Mouse (Mus musculus): ENCODE data around the gene Thegl. TPM values are rescaled to one million over a fixed set of nuclear protein-coding genes. Genes with fewer than 3 reads are reported as not detected.

Thegl gene
- polyA plus RNA-seq (2012; rRNA removed), result not detected in 2 replicates

DNA sequence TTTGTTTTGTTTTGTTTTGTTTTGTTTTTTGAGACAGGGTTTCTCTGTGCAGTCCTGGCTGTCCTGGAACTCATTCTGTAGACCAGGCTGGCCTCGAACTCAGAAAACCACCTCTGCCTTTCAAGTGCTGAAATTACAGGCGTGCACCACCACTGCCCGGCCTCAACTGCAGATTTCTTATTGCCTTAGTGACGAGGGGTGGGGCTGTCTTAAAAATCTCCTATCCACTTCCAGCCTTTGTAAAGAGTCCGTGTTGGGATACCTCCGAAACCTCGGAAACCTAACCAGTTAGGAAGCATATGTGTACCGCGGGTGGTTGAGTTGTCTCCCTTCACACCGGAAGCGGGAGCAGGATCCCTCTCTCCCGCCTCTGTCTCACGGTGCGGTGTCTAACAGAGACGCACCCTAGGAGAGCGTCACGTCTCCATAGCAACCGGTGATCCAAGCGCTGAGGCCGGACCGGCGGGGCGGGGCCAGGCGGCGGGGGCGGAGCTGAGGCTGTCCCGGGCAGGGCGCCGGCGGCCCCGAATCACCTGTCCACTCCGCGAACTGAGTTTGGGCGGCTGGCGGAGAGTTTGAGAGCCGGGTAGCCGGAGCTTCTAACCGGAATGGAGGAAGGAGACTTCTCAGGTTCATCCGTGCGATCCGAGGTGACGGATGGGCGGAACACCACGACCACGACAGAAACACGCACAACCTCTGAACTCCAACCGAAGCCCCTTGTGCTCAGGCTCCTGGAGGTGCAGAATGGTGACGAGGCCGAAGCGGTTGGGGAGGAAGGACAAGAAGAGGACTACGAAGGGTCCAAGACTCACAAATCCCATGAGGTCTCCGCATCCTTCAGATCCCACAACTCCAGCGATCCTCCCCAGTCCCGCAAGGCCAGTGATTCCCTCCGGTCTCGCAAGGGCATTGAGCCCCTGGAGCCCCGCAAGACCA is at the start of gene Thegl:
Gene Thegl, plus strand, starts transcription at position 480 of the 939 bp plus-strand sequence.

DNA sequence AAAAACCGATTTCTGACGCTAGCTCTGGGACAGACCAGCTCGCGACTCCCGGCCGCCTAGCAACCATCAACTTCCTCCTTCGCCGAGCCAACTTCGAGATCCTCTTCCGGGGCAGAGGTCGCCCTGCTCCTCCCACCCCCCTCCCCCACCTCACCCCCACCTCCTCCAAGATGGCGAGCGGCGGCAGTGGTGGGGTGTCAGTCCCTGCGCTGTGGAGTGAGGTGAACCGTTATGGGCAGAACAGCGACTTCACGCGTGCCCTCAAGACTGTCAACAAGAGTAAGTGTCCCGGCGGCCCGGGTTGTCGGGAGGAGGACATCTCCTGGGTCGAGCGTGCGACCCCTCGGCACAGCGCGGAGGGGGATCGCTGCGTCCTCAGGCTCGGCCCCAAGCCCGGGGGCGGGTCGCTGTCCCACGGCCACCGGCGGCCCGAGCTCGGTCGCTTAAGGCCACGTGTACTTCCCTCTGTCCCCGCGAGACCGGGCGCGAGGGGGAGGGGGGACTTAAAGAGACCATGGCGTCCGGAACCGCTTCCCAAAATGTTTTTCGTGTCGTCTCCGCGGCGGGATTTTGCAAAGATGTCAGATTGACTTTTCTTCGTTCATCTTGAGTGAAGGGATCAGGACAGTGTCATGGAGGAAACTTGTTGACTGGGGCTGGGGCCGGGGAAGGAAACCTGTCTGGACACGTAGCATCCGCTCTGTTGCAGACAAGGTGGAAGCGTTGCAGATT is 41.1 kb upstream of the Thegl start, which contains the start of gene Srp72:
Gene Srp72, plus strand, starts transcription at position 130 of the 732 bp plus-strand sequence.

DNA sequence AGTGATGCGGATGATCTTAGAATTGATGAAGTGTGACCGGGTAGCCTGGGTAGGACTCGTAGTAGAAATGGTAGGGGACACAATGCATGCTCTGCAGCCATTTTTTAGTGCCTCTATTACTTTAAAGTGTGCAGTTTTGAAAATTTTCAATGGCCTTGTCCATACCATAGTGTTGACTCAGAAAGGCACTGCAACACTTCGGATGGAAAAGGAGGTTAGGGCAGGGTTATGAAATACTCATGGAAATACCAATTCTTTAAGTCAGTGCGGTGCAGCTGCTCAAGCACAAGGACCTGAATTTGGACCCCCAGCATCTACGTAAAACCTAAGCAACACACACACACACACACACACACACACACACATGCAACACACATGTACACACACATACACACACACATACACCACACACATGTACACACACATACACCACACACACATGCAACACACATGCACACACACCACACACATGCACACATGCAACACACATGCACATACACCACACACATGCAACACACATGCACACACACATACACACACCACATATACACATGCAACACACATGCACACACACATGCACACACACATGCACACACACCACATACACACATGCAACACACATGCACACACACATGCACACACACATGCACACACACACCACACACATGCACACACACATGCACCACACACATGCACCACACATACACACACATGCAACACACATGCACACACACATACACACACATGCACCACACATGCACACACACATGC is 11.6 kb upstream of the Thegl start, which contains the start of gene Arl9:
Gene Arl9, plus strand, starts transcription at position 5 of the 771 bp plus-strand sequence.

Other genes starting within 250 kb of the Thegl start
- 4.3 and 4.9 TPM in 2 replicates for gene Aasdh, start 110.5 kb upstream of the Thegl start, polyA plus RNA-seq (2012; rRNA removed)
- 29.8 and 35.7 TPM in 2 replicates for gene Paics, start 64.7 kb upstream of the Thegl start, polyA plus RNA-seq (2012; rRNA removed)
- gene Ppat, start 64.4 kb upstream of the Thegl start, polyA plus RNA-seq (2012; rRNA removed), result 3.4 and 4.1 TPM in 2 replicates
- 10.3 and 14.1 TPM in 2 replicates for gene Srp72, start 41.3 kb upstream of the Thegl start, polyA plus RNA-seq (2012; rRNA removed)
- not detected in 2 replicates for gene Arl9, start 12.0 kb upstream of the Thegl start, polyA plus RNA-seq (2012; rRNA removed)
- 61.2 and 64.6 TPM in 2 replicates for gene Hopx, start 99.1 kb downstream of the Thegl start, polyA plus RNA-seq (2012; rRNA removed)
- gene Spink2, start 195.4 kb downstream of the Thegl start, polyA plus RNA-seq (2012; rRNA removed), result 0.21 TPM in 1 of 2 replicates, not detected in the other
- 5.0 and 6.3 TPM in 2 replicates for gene Rest, start 249.5 kb downstream of the Thegl start, polyA plus RNA-seq (2012; rRNA removed)